ENCODE assay signal across 14 mouse cellular contexts in genomic region chr1:158477841-158478240, GRCm38 (mm10).
"Had no signal": no experiment of that assay in that cellular context is flagged by ENCODE, and none has a peak within 500 bp of the region (broad histone marks: within the 10 kb centered on the region; RNA-seq: fewer than 3 reads in every experiment).

No protein-coding gene starts in this region.

- DNase-seq: gastrocnemius, postnatal 10 days; gastrocnemius, postnatal 25 days; heart, adult 18-20 months; heart, postnatal 10 days; heart, postnatal 4 days; kidney, adult 11 months; kidney, adult 2 months; kidney, adult 9 months; kidney, postnatal 14 days; kidney, postnatal 36 days; layer of hippocampus, adult 9-11 months; layer of hippocampus, postnatal 36 days; left cerebral cortex, postnatal 4 days; lung, adult 18-20 months had no signal
